Mouse (Mus musculus) layer of hippocampus, adult 11-12 months (tissue): Measurements from ENCODE around the gene Cplx3.

ENCODE experiments used
- DNase-seq: peaks from one replicate; pipeline ENCODE4 v3.0.0; 2022; ENCODE audit warnings: low spot score

The Cplx3 gene

DNA sequence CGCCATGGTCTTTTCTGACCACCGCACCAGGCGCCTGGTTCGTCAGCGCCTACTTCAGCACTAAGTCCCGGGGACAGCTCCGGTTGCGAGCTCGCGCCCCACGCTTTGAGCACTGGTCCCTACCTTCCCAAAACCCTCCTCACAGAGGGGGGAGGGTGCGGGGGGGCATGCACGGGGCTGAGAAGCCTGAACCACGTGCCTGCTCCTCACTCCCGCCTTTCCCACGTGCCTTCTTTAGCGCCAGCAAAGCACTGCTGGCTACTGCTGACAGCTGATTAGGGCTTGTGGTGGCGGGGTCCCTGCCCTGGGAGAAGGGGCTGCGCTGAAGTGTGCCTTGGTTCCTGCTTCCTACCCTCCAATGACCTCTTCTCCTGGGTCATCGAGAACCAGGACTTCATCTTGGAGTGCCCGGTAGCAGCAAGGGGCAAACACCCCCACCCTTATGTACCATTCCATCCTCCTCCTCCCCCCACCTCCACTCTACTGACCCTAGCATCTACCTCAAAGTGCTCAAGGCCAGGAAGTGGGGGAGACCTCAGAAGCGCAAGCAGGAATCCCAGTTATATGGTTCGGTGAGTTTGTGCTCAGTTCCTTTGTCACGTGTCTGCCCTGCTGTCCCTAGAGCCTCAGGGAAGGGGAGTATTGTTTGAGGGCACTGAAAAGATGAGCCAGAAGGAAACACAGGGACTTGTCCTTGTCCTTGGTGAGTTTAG, at the start of gene Cplx3:
Gene Cplx3, minus strand, starts transcription at position 143 of the 713 bp plus-strand sequence.
- DNase-seq, result no peak

DNA sequence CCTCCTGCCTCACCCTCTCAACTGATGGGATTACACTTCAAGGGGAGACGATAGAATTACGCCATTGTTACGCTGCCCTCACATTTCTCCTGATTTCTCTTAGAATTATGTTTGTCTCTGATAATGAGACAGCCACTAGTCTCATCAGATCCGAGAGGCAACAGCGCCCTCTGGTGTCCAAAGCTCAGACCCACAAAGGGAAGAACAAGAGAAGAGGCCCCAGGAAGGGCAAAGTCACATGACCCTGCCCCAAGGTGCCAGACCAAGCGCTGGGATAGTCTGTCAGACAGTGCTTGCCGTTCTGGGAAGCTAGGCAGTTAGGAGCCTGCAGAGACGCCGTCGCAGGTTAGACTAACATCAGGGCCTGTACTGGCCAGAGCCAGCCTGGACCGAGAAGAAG, 49.7 kb upstream of the Cplx3 start:
- peak; percentile 96 for DNase-seq

DNA sequence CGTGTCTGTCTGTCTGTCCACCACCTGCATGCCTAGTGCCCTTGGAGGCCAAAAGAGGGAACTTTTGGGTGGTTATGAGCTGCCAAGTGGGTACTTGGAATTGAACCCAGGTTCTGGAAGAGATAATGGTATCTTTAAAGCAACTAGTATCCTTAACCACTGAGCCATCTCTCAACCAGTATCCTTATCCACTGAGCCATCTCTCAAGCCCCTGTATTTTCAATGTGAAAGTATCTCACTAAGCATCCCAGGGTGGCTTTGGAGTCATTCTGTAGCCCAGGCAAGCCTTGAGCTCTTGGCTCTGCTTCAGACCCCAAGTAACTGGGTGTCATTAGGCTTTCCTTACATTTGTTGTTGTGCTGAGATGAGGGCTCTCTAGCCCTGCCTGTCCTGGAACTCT, 48.9 kb upstream of the Cplx3 start:
- DNase-seq, result no peak

DNA sequence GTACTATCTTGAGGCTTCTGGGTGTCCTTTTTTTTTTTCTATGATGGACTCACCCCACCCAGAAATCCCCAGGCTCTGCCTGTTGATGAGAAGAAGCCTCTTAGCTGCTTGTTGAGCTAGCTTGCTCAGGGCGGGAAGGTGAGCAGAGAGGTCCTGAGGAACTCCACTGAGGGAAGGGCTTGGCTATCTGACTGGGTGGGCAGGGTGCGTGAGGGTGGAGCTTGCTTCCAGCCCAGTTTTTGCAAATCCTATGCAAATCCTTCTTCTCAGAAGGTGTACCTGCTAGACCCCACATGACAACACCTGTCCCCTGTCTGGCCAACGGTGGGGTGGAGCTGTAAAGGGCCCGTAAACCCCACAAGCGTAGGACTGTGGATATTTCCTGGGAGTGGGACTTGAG, 47.2 kb upstream of the Cplx3 start, which contains the start of gene Csk:
Gene Csk, minus strand, starts transcription at position 349 of the 400 bp plus-strand sequence.
- no peak for DNase-seq

DNA sequence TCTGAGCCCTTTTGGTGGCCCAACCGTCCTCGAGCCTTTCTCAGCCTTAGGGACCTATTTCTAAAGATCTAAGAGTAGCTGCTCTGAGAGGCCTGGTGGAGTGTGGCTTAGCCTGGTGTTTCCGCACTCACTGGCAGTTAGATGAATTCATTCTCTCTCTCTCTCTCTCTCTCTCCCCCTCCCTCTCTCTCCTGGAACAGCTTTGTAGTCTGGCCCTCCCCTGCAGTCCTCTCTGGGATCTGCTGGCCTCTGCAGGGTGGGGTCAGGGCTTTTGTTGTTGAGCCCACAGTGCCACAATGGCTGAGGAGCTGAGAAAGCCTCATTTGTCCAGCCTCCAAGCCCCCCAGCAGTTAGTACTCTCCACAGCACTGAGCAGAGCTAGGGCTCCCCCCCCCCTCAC, 46.8 kb upstream of the Cplx3 start:
- no peak for DNase-seq

DNA sequence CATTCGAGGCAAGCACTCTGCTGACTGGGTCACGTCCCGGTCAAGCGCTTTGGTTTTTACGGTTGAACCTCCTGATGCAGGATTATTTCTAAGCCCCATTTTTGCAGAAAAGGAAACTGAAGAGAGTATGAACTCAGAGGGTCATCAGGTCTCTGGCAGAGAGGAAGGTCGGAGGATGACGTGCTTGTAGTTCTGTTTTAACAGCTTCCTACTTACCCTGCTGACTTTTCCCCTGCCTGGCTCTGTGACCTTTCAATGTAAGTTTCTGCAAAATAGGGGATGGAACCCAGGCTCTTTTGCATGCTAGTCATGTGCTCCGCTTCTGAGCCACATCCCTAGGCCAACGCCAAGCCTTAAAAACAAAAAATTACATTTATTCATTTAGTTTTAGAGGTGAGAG, 46.3 kb upstream of the Cplx3 start:
- DNase-seq, result no peak

DNA sequence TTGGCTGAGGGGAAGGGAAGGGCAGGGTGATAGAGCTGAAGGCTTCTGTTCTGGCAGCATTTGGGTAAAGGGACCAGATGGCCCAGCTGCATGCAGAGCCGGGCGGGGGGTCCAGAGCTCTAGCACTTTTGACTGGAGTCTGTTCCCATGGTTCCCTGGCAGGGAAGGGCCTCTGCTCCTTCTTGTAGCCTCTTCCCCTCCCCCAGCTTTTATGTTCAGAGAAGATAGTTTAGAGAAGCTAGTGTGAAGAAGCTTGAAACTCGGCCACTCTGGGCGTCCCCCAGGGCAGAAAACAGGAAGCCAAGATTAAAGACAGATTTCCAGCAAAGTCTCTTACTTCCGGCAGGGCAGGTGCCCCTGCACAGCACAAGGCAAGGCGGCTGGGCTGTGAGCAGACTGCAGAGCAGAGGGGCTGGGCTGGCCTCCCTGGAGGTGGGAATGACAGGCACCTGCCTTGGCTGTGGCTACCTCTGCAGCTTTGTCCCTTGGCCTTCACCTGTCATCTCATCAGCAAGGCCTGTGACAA, 44.8 kb upstream of the Cplx3 start:
- peak; percentile 37 for DNase-seq

DNA sequence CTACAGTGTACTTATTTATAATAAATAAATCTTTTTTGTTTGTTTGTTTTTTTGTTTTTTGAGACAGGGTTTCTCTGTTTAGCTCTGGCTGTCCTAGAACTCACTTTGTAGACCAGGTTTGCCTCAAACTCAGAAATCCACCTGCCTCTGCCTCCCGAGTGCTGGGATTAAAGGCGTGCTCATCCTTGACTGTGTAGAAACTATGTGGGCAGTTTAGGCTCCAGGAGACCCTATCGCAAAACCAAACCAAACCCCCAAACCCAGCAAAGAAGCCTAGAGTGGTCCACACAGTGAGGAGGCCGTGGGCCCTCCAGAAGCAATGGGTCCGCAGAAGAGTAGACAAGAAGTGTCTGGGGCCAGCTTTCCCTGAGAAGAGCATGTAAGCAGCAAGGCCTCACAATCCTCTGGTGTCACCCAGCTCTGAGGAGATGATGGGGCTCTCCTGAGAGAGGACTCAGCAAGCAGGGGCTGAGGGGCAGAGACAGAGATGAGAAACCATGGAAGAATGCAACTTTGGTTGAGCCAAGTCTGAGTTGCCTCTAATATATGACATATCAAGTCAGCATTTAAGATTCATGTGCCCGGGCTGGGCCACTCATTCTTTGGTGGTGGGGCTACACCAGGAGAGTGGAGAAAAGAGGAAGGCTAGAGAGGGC, 44.2 kb upstream of the Cplx3 start:
- DNase-seq, result no peak

DNA sequence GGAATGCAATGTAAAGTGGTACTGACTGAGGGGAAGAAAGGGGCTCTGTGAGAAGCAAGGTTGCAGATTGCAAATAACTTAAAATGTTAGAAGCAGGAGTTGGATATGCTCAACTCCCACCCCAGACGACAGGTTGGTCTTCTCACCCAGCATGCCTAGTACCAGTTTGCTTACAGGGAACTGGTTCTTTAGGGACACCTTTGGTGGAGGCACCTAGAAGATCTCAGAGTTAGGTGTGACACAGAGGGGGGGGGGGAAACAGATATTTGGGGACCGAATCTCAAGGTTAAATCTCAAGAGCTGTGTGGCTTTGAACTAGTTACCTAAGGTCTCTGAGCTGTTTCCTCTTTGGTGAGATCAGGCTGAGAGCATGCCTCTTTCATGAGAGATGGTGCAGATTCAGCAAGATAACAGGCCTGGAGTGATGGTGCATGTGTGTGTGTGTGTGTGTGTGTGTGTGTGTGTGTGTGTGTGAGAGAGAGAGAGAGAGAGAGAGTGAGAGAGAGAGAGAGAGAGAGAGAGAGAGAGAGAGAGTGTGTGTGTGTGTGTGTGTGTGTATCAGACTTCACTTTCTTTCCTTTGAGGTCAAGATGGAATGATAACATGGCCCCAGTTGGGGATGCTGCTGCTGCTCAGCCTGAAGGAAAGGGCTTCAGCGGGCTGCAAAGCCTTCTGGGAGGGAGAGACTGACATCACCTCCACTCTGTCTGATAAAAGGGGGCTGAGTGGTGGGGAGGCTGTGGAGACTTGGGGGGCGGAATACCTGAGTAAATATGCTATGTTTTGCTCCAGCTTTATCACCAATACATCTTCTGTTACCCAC, 41.4 kb upstream of the Cplx3 start:
- no peak for DNase-seq

DNA sequence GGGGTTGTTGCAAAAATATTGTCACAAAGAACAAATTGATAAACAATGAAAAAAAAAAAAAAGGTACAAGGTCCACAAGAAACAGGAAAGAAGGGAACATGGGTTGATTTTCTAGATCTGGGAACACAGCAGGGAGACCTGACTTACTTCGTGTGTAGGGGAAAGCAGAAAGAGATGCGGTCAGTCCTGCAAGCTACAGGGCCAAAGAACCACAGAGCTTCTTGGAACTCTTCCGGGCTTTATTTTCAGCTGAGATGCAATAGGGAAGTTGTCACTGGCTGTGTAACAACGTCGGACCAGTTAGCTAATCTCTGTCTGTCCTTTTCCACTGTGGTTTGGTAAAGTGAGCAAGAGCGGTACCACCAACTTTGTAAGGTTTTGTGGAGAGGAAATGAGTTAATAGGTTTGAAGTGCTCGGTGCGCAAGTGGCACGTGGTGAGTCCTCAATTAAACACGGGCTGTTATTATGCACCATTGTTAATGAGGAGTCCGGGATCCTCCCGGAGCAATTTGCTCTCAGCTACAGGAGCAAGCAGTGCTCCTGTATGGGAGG, 40.5 kb upstream of the Cplx3 start:
- DNase-seq, result no peak

DNA sequence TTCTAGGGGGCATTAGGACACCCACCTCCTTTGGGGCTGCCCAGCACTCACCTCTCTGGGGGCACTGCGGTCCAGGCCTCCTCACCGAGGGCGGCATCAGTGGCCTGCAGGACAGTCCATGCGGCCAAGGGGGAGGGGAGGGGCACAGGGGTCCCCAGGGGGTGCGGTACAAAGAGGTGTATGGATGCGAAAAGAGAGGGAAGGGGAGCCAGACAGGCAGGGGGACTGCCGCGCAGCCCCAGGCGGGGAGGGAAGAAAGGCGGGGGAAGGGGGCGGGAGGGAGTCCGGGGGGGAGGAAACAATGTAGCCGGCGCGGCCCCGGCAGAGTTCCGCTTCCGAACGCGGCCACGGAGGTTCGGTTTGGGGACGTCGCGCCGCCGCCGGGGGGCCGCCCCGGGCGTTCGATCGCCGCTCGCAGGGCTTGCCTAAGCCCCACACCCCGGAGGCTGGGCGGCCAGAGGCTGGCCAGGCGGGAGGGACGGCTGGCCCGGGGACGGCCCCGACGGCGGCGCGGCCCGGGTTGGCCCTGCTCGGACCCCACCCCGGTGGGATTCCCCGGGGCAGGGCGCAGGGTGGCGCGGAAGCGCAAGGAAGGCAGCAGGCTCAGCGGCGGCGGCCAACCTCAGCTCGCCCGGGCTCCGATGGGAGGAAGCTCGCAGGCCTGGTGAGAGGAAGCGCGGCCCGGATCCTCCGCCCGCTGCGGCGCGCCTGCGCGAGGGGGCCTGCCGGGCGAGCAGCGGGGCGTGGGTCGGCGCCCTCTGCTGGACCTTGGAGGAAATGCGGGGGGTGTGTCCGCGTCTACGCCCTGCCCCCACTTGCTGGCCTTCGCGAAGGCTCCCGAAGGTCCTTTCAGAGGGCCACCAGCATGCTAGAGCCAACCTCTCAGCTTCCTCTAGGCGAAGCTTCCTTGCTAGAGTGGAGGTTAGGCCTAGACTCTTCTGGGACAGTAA, 39.1 kb upstream of the Cplx3 start:
- DNase-seq, result peak; percentile 90

DNA sequence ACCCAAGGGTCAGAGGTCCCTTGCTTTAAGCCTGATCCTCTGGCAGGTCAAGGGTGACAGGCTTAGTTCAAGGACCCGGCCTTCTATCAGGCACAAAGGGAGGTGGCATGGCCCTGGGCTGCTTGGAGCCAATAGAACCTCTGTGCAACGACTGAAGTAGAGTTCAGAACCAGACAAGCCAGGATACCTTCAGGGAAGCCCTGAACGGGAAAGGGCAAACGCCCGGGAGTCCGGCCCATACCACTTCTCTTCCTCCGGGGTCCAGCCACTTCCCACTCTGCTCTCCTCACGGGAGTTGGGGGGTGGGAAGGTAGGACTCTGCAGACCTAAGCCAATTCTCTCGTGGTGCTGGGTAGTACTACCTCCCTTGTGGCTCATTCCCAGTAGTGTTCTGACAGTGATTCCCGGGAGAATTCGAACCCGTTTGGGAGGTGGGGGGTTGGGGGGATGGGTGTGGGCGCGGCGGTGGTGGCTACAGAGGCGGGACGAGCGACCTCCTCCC, 38.4 kb upstream of the Cplx3 start:
- no peak for DNase-seq

DNA sequence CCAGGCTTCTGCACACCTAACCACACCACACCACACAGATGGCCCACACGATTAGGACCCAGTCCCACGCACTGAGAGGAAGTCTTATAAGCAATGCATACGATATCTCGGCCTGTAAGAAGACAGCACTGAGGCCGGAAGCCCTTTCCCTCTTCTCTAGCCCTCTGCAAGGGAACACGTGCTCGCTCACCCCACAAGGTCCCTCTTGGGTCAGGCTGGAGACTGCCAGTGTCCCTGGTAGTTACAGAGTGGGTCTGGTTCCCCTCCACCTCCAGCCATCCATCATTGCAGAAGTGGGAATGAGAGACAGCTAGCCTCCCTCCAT, 37.7 kb upstream of the Cplx3 start:
- no peak for DNase-seq

DNA sequence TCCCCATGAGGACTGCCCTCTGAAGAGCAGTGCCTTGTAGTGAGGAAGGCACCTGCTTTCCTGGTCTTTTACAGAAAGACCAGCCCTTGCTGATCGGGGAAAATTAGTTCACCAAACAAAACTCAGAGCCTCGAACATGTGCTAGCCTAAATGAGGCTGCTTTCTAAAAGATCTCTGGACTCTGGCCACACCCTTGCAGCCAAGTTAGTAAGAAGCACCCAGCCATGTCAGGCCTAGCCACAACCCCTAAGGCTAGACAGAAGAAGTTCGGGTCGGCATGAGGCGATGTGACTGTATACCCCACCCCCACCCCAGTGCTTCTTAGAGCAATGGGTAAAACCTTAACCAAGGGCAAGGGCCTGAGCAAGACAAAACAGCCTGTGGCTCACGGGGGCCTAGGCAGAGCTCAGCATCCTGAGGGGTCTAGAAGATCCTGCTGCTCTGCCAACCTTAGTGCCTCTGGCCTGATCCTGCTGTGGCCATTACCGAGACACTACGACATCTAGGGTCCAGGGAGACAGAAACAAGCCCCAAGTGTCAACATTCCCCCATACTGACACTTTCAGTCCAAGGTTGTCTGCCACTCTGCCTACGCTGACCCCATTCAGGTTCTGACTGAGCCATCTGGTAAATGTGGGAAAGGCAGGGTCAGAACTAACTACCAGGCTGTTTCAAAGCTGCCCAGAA, 37.2 kb upstream of the Cplx3 start:
- no peak for DNase-seq

DNA sequence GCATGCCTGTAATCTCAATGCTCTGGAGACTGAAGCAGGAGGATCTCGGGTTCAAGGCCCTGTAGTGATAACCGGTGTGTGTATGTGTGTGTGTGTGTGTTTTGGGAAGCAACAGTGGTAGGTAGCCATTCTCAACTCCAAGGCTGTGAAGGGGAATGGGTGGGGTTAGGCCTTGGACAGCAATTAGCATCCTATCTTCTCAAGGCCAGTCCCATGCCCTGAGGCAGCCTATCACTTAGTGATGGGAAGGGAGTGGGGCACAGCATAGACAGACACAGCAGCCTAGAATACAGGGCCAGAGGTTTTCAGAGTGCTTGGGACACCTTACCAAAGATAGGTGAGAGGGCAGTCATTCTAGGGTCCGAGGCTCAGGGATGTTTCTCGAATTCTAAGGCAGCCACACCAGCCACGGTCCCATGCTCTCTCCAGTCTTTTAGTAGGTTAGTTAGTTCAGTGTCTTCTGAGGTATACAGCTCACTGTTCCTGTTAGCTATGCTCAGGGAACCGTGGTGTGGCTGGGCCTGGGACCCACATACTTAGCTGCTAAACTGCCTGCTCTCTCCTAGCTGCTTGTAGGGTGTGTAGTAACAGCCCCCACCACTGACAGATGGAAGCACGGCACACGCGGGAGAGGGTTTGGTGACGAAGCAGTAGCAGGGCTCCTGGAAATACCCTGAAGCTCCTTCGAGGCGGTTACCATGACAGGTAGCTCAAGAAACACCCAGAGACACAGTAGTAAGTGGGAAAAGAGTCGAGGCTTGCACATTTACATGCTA, 35.9 kb upstream of the Cplx3 start:
- no peak for DNase-seq

DNA sequence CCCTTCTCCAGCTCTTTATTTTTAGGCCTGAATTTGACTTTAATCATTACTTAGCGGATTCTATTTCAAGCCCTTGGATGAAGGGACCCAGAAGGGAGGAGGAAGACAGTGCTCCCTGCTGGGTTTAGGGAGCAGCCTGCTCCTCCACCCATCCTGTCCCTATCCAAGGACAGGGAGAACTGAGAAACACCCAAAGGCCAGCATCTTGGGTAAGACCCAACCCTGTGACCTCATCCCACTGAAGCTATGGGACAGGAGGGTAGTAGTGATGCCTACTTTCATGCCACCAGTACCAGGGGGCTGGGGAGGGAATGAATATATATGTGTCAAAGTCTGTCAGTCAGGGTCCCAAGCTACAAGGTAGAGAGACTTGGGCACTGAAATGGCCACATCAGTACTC, 34.9 kb upstream of the Cplx3 start:
- no peak for DNase-seq

DNA sequence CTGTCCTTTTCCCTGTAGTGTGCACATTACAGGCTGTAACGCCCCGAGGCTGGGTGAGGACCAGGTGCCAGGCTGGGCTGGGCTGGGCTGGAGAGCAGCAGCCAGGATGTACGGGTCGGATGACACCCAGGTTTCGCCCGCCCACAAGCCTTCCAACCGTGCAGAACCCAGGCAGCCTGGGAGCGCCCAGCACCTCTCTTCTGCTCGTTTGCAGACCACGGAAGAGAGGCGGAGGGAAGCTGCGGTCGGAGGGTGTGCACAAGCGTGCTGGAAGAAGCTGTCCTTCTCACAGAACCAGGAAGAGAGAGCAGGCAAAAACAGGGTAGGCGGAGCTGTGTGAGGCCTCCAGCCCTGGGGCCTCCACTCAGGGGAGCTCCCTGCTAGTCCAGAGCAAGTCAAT, 34.3 kb upstream of the Cplx3 start:
- DNase-seq, result peak; percentile 49

DNA sequence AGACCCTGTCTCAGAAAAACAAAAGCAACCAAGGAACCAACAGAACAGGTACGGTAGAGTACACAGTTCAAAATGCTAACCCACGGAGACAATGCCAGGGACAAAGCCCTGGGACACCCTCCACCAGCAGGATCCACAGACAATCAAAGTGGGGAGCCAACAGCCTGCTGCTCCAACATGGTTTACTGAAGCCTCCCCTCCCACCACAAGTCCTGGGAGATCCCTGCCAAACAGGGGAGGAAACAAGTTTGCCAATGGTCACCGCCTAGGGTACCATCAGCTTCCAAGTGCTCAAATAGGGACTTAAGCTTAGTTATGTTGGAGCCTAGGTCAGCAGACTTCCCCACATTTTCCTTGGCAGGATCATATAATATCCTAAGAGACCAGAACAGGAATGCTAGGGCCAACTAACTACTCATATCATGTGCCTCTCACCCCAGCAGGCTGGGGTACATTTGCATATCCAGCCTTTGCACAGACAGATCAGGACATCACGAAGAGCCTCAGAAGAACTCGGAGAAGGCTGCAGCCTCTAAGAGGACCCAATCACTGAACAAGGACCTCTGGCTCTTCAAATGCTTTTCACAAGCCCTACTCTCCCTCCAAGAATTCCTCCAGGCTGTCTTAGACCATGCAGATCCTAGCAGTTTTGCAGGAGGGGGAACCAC, 33.7 kb upstream of the Cplx3 start:
- no peak for DNase-seq
